8 mouse cellular contexts compared by ENCODE assay signal in genomic region chr1:180888556-180889042, GRCm38 (mm10). TPM values are rescaled to one million over a fixed set of nuclear protein-coding genes. Genes with fewer than 3 reads are reported as not detected.
A peak's percentile ranks its signal among the peaks of the same experiment; 100 is the strongest.
DNase-seq lines count a peak whose midpoint lies in the region; ATAC-seq and TF ChIP-seq lines count a peak whose summit lies in the region.

No protein-coding gene starts in this region.

- no peak for ATAC-seq in erythroblast, adult 5-6 weeks (replicated peaks; ENCODE audit: low FRiP score, poor library complexity, severe bottlenecking)

- no peak for TF ChIP-seq CTCF in E14TG2a.4 (conservative IDR thresholded peaks at IDR 0.05; ENCODE audit: low read length)
- no peak for TF ChIP-seq CTCF in lung, adult 2 months (IDR thresholded peaks at IDR 0.05; ENCODE audit: insufficient read depth, low read length)

- no peaks in the 10 kb centered on the region for H3K9me3 ChIP-seq in E14TG2a.4 (ENCODE audit: low read length)

- intact Hi-C loops in gastrocnemius, postnatal 36 days (cut with DNase I) = no loop called here

- peak overlapping the region; percentile 70 for H3K4me3 ChIP-seq in E14TG2a.4 (replicated peaks; ENCODE audit: low read length)
- H3K4me3 ChIP-seq in lung, adult 2 months (replicated peaks; ENCODE audit: extremely low read depth, low read depth, low read length) = no peak overlapping the region

- no peak for TF ChIP-seq POLR2A in lung, adult 2 months (IDR thresholded peaks at IDR 0.05; ENCODE audit: borderline replicate concordance, extremely low read depth, low read depth, low read length)

- peaks cover 87% of the 10 kb centered on the region for H3K4me1 ChIP-seq in E14TG2a.4 (replicated peaks; ENCODE audit: low read depth, low read length)
- H3K4me1 ChIP-seq in lung, adult 2 months (ENCODE audit: control insufficient read depth, insufficient read depth, low read length) = peaks cover 2% of the 10 kb centered on the region; the same call in 1 of the 2 replicates

- H3K27me3 ChIP-seq in E14TG2a.4 (ENCODE audit: insufficient read depth, low read length) = no peaks in the 10 kb centered on the region; the same call in 1 of the 2 replicates

- H3K36me3 ChIP-seq in E14TG2a.4 (ENCODE audit: insufficient read depth, low read length) = peaks cover 12% of the 10 kb centered on the region

- peak; percentile 46 to 69 for DNase-seq in adrenal gland, postnatal 4 days (ENCODE audit: low spot score in 2 of 2)
- peak; percentile 76 to 88 for DNase-seq in gastrocnemius, postnatal 36 days
- peak; percentile 27 for DNase-seq in induced T-regulatory cell, adult 2 months (ENCODE audit: low read depth)
- DNase-seq in lung, adult 2 months = peak; percentile 89
- DNase-seq in ovary, postnatal 36 days (ENCODE audit: low spot score) = peak; percentile 65
- DNase-seq in cerebellum, postnatal 25 days = no peak

- 3% methylated on average over 13 of the region's 13 CpGs for WGBS in lung, adult 2 months

RNA-seq across cellular contexts. Expression of gene Lefty2, which starts 4.3 kb away (rescaled TPM):
- total RNA-seq in adrenal gland, postnatal 4 days (2021) = under 1 TPM; 0.39 to 0.45 TPM
- total RNA-seq in gastrocnemius, postnatal 36 days (2021) = not detected
- polyA plus RNA-seq in lung, adult 2 months (2012; rRNA removed) = 0.07 TPM in 1 of 2 replicates, not detected in the other
- total RNA-seq in erythroblast, adult 5-6 weeks (2015; ENCODE audit: low replicate concordance) = not detected in 2 replicates
- not detected in 2 replicates for total RNA-seq in erythroblast, adult 5-6 weeks (2017; ENCODE audit: low replicate concordance)

RNA-seq across cellular contexts. Expression of gene Pycr2, which starts 15.5 kb away (rescaled TPM):
- total RNA-seq in adrenal gland, postnatal 4 days (2021) = 10 to 100 TPM; 43.6 to 43.7 TPM
- 10 to 100 TPM; 10.9 to 12.7 TPM for total RNA-seq in gastrocnemius, postnatal 36 days (2021)
- 36.7 and 43.8 TPM in 2 replicates for polyA plus RNA-seq in lung, adult 2 months (2012; rRNA removed)
- total RNA-seq in erythroblast, adult 5-6 weeks (2015; ENCODE audit: low replicate concordance) = 9.0 and 9.8 TPM in 2 replicates
- 5.8 and 7.0 TPM in 2 replicates for total RNA-seq in erythroblast, adult 5-6 weeks (2017; ENCODE audit: low replicate concordance)

RNA-seq across cellular contexts. Expression of gene Sde2, which starts 37.7 kb away (rescaled TPM):
- 10 to 100 TPM; 30.5 to 30.7 TPM for total RNA-seq in adrenal gland, postnatal 4 days (2021)
- 1 to 10 TPM; 5.2 to 6.9 TPM for total RNA-seq in gastrocnemius, postnatal 36 days (2021)
- polyA plus RNA-seq in lung, adult 2 months (2012; rRNA removed) = 8.7 and 11.1 TPM in 2 replicates
- 17.3 and 29.4 TPM in 2 replicates for total RNA-seq in erythroblast, adult 5-6 weeks (2015; ENCODE audit: low replicate concordance)
- total RNA-seq in erythroblast, adult 5-6 weeks (2017; ENCODE audit: low replicate concordance) = 34.7 and 53.5 TPM in 2 replicates

RNA-seq across cellular contexts. Expression of gene Lefty1, which starts 46.2 kb away (rescaled TPM):
- 1 to 10 TPM; 1.4 to 2.7 TPM for total RNA-seq in adrenal gland, postnatal 4 days (2021)
- total RNA-seq in gastrocnemius, postnatal 36 days (2021) = under 1 TPM in 1 of 2 experiments, not detected in 1; 0.25 TPM
- polyA plus RNA-seq in lung, adult 2 months (2012; rRNA removed) = 11.4 and 11.5 TPM in 2 replicates
- not detected in 2 replicates for total RNA-seq in erythroblast, adult 5-6 weeks (2015; ENCODE audit: low replicate concordance)
- total RNA-seq in erythroblast, adult 5-6 weeks (2017; ENCODE audit: low replicate concordance) = not detected in 2 replicates

RNA-seq across cellular contexts. Expression of gene Tmem63a, which starts 53.5 kb away (rescaled TPM):
- 10 to 100 TPM; 32.2 to 33.0 TPM for total RNA-seq in adrenal gland, postnatal 4 days (2021)
- total RNA-seq in gastrocnemius, postnatal 36 days (2021) = 10 to 100 TPM; 12.4 to 13.3 TPM
- polyA plus RNA-seq in lung, adult 2 months (2012; rRNA removed) = 70.4 and 81.7 TPM in 2 replicates
- total RNA-seq in erythroblast, adult 5-6 weeks (2015; ENCODE audit: low replicate concordance) = 8.5 and 13.8 TPM in 2 replicates
- 6.6 and 13.1 TPM in 2 replicates for total RNA-seq in erythroblast, adult 5-6 weeks (2017; ENCODE audit: low replicate concordance)

Comparison
In these comparisons a context has a peak if more than half of its experiments do, and no peak if none do; other contexts are left out.
1. DNase-seq: peak in adrenal gland, postnatal 4 days (2 of 2), gastrocnemius, postnatal 36 days (2 of 2), induced T-regulatory cell, adult 2 months (single experiment), lung, adult 2 months (single experiment) and ovary, postnatal 36 days (single experiment); none in cerebellum, postnatal 25 days (0 of 2).